Mouse (Mus musculus): ENCODE data around the gene Mxd4. TPM values are rescaled to one million over a fixed set of nuclear protein-coding genes. Genes with fewer than 3 reads are reported as not detected.

The Mxd4 gene
- polyA plus RNA-seq, 1 experiment from 2014 or later = 34.2 TPM

GRCm38 (mm10) chr5:34177821-34178220, 9.7 kb downstream of the Mxd4 start:
- no peak overlapping the region for H3K9ac ChIP-seq (ENCODE audit: low read length)
- no peak for ATAC-seq (ENCODE audit: insufficient number of reproducible peaks, insufficient read depth, low FRiP score, low read depth)

DNA sequence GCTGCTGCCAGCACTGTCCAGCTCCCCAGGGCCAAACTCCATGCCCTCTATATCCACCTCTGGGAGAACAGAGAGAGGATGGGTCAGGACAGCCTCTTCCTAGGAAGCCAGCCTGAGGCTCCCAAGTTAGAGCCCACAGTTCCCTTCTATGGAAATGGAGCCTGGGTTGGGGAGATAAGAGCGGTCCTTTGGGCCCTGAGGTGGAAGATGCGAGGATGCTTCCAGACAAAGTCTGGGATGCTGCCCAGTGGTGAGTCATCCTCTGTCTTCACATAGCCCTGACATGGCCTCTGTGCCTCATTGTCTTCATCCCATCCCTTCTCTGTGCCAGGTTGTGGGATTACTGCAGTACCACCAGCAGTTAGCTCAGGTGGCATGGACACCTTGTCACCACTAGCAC, 10.4 kb downstream of the Mxd4 start:
- H3K4me1 ChIP-seq (ENCODE audit: control insufficient read depth in 2 of 2, insufficient read depth in 2 of 2, low read length in 2 of 2) = no peaks in the 10 kb centered on the region
- no peak overlapping the region for H3K9ac ChIP-seq (ENCODE audit: low read length)
- H3K27ac ChIP-seq (replicated peaks in 1 of 2; ENCODE audit: control insufficient read depth in 1 of 2, insufficient read depth in 1 of 2, low read depth in 2 of 2, low read length in 2 of 2) = no peak overlapping the region
- H3K4me3 ChIP-seq (ENCODE audit: control insufficient read depth in 1 of 2, insufficient read depth in 1 of 2, low read depth in 1 of 2, low read length in 2 of 2) = no peak overlapping the region
- 73% methylated on average over 2 of the region's 2 CpGs for WGBS
- no peaks in the 10 kb centered on the region for H3K9me3 ChIP-seq (ENCODE audit: control insufficient read depth, low read length)
- H3K36me3 ChIP-seq (ENCODE audit: control insufficient read depth, insufficient read depth, low read length) = peaks cover 84% of the 10 kb centered on the region
- no peak for ATAC-seq (ENCODE audit: insufficient number of reproducible peaks, insufficient read depth, low FRiP score, low read depth)
- H3K4me2 ChIP-seq (ENCODE audit: low read length) = no peak overlapping the region
- H3K27me3 ChIP-seq (ENCODE audit: control insufficient read depth, insufficient read depth, low read length) = no peaks in the 10 kb centered on the region

More at GRCm38 (mm10) chr5:34177821-34178220, 9.7 kb downstream of the Mxd4 start:
- Histone ChIP-seq H3K4me3 (ENCODE audit: control insufficient read depth in 1 of 2, insufficient read depth in 1 of 2, low read depth in 1 of 2, low read length in 2 of 2) (no peak overlapping the region), H3K27me3 (ENCODE audit: control insufficient read depth, insufficient read depth, low read length) (no peaks in the 10 kb centered on the region), H3K4me2 (ENCODE audit: low read length) (no peak overlapping the region), H3K27ac (replicated peaks in 1 of 2; ENCODE audit: control insufficient read depth in 1 of 2, insufficient read depth in 1 of 2, low read depth in 2 of 2, low read length in 2 of 2) (no peak overlapping the region), H3K4me1 (ENCODE audit: control insufficient read depth in 2 of 2, insufficient read depth in 2 of 2, low read length in 2 of 2) (peaks cover 4 to 6% of the 10 kb centered on the region in 2 experiments), H3K36me3 (ENCODE audit: control insufficient read depth, insufficient read depth, low read length) (peaks cover 88% of the 10 kb centered on the region), H3K9me3 (ENCODE audit: control insufficient read depth, low read length) (no peaks in the 10 kb centered on the region)
- 91% methylated on average over 4 of the region's 4 CpGs for WGBS

GRCm38 (mm10) chr5:34176691-34177090, 10.8 kb downstream of the Mxd4 start:
- no peak overlapping the region for H3K9ac ChIP-seq (ENCODE audit: low read length)
- peaks cover 81% of the 10 kb centered on the region for H3K36me3 ChIP-seq (ENCODE audit: control insufficient read depth, insufficient read depth, low read length)
- no peak overlapping the region for H3K27ac ChIP-seq (replicated peaks in 1 of 2; ENCODE audit: control insufficient read depth in 1 of 2, insufficient read depth in 1 of 2, low read depth in 2 of 2, low read length in 2 of 2)
- WGBS = 74% methylated on average over 10 of the region's 10 CpGs
- H3K27me3 ChIP-seq (ENCODE audit: control insufficient read depth, insufficient read depth, low read length) = no peaks in the 10 kb centered on the region
- no peak overlapping the region for H3K4me3 ChIP-seq (ENCODE audit: control insufficient read depth in 1 of 2, insufficient read depth in 1 of 2, low read depth in 1 of 2, low read length in 2 of 2)
- no peaks in the 10 kb centered on the region for H3K9me3 ChIP-seq (ENCODE audit: control insufficient read depth, low read length)
- no peak overlapping the region for H3K4me2 ChIP-seq (ENCODE audit: low read length)
- H3K4me1 ChIP-seq (ENCODE audit: control insufficient read depth in 2 of 2, insufficient read depth in 2 of 2, low read length in 2 of 2) = no peaks in the 10 kb centered on the region
- no peak for ATAC-seq (ENCODE audit: insufficient number of reproducible peaks, insufficient read depth, low FRiP score, low read depth)

- no peak overlapping the region for H3K27ac ChIP-seq (replicated peaks in 1 of 2; ENCODE audit: control insufficient read depth in 1 of 2, insufficient read depth in 1 of 2, low read depth in 2 of 2, low read length in 2 of 2)
- no peaks in the 10 kb centered on the region for H3K4me1 ChIP-seq (ENCODE audit: control insufficient read depth in 2 of 2, insufficient read depth in 2 of 2, low read length in 2 of 2)
- H3K4me2 ChIP-seq (ENCODE audit: low read length) = no peak overlapping the region
- peaks cover 71% of the 10 kb centered on the region for H3K36me3 ChIP-seq (ENCODE audit: control insufficient read depth, insufficient read depth, low read length)
- no peak for ATAC-seq (ENCODE audit: insufficient number of reproducible peaks, insufficient read depth, low FRiP score, low read depth)
- no peaks in the 10 kb centered on the region for H3K9me3 ChIP-seq (ENCODE audit: control insufficient read depth, low read length)
- H3K4me3 ChIP-seq (ENCODE audit: control insufficient read depth in 1 of 2, insufficient read depth in 1 of 2, low read depth in 1 of 2, low read length in 2 of 2) = no peak overlapping the region
- WGBS = 46% methylated on average over 5 of the region's 5 CpGs
- no peak overlapping the region for H3K9ac ChIP-seq (ENCODE audit: low read length)
- no peaks in the 10 kb centered on the region for H3K27me3 ChIP-seq (ENCODE audit: control insufficient read depth, insufficient read depth, low read length)
These were observed 12.2 kb downstream of the Mxd4 start for GRCm38 (mm10) chr5:34175403-34175694.

DNA sequence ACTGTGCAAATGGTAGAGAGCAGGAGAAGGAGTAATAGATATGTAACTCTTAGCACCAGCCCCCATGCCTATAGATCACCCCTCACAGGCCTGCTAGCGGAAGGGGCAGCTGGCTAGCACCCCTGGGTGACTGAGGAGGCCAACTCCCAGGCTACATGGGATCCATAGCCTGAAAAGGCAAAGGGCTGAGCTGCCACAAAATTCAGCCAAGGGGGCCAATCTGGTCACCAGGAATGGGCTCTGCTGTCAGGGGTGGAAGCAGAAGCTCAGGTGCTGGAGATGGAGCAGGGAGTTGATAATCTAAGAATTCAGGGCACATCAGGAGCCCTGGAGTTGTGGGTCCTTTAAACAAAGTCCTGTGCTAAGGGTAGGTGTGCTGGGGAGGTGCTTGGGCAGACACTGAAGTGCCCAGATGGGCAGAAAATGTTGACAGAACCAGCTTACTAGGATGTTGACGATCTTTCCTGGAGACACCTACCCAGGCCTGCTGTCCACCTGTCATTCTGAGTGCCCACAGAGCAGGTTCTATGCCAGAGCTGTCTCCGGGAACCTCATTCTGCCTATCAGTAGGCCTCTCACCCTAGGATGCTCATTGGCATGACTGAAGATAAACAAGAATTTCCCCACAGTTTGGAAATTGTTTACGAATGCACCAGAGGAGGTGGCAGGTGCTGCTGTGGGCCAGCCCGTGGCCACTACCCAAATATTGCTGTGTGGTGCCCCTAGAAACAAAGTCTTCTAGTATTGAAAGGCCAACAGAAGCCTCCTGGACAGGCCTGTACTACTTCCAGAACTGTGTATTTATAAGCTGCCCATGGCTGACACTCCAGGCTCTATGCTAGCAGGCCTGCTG, 12.7 kb downstream of the Mxd4 start:
- no peaks in the 10 kb centered on the region for H3K4me1 ChIP-seq (ENCODE audit: control insufficient read depth in 2 of 2, insufficient read depth in 2 of 2, low read length in 2 of 2)
- no peak overlapping the region for H3K4me3 ChIP-seq (ENCODE audit: control insufficient read depth in 1 of 2, insufficient read depth in 1 of 2, low read depth in 1 of 2, low read length in 2 of 2)
- peaks cover 66% of the 10 kb centered on the region for H3K36me3 ChIP-seq (ENCODE audit: control insufficient read depth, insufficient read depth, low read length)
- no peak overlapping the region for H3K27ac ChIP-seq (replicated peaks in 1 of 2; ENCODE audit: control insufficient read depth in 1 of 2, insufficient read depth in 1 of 2, low read depth in 2 of 2, low read length in 2 of 2)
- no peaks in the 10 kb centered on the region for H3K9me3 ChIP-seq (ENCODE audit: control insufficient read depth, low read length)
- H3K27me3 ChIP-seq (ENCODE audit: control insufficient read depth, insufficient read depth, low read length) = no peaks in the 10 kb centered on the region
- H3K9ac ChIP-seq (ENCODE audit: low read length) = no peak overlapping the region
- no peak for ATAC-seq (ENCODE audit: insufficient number of reproducible peaks, insufficient read depth, low FRiP score, low read depth)
- H3K4me2 ChIP-seq (ENCODE audit: low read length) = no peak overlapping the region
- WGBS = 66% methylated on average over 5 of the region's 5 CpGs

GRCm38 (mm10) chr5:34174021-34174420, 13.5 kb downstream of the Mxd4 start:
- no peaks in the 10 kb centered on the region for H3K9me3 ChIP-seq (ENCODE audit: control insufficient read depth, low read length)
- H3K27me3 ChIP-seq (ENCODE audit: control insufficient read depth, insufficient read depth, low read length) = no peaks in the 10 kb centered on the region
- no peak overlapping the region for H3K9ac ChIP-seq (ENCODE audit: low read length)
- no peak overlapping the region for H3K27ac ChIP-seq (replicated peaks in 1 of 2; ENCODE audit: control insufficient read depth in 1 of 2, insufficient read depth in 1 of 2, low read depth in 2 of 2, low read length in 2 of 2)
- H3K4me2 ChIP-seq (ENCODE audit: low read length) = no peak overlapping the region
- H3K4me1 ChIP-seq (ENCODE audit: control insufficient read depth in 2 of 2, insufficient read depth in 2 of 2, low read length in 2 of 2) = no peaks in the 10 kb centered on the region
- H3K36me3 ChIP-seq (ENCODE audit: control insufficient read depth, insufficient read depth, low read length) = peaks cover 59% of the 10 kb centered on the region
- H3K4me3 ChIP-seq (ENCODE audit: control insufficient read depth in 1 of 2, insufficient read depth in 1 of 2, low read depth in 1 of 2, low read length in 2 of 2) = no peak overlapping the region
- 78% methylated on average over 2 of the region's 2 CpGs for WGBS
- no peak for ATAC-seq (ENCODE audit: insufficient number of reproducible peaks, insufficient read depth, low FRiP score, low read depth)

DNA sequence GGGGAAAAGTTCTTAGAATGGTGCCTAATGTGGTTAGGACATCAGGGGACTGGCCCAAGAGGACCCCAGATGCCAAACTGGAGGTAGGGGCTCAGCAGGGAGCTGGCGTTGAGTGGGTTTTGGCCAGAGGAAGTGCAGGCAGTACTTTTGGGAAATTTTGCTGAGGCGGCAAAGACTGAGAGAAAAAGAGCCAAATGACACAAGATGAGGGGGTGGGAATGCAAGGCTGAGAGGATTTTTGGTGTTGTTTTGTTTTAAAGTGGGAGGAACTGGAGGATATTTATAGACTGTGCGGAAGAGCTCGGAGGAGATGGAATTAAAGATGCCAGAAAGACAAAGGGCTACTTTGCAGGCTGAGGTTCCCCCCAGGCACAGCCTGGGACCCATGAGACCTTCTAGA, 16.8 kb downstream of the Mxd4 start:
- Histone ChIP-seq H3K9ac (ENCODE audit: low read length) (no peak overlapping the region), H3K9me3 (ENCODE audit: control insufficient read depth, low read length) (no peaks in the 10 kb centered on the region), H3K4me3 (ENCODE audit: control insufficient read depth in 1 of 2, insufficient read depth in 1 of 2, low read depth in 1 of 2, low read length in 2 of 2) (no peak overlapping the region), H3K36me3 (ENCODE audit: control insufficient read depth, insufficient read depth, low read length) (peaks cover 28% of the 10 kb centered on the region), H3K4me1 (ENCODE audit: control insufficient read depth in 2 of 2, insufficient read depth in 2 of 2, low read length in 2 of 2) (peaks cover 0 to 11% of the 10 kb centered on the region in 2 experiments; a peak in 3 of 4 replicates), H3K27me3 (ENCODE audit: control insufficient read depth, insufficient read depth, low read length) (no peaks in the 10 kb centered on the region), H3K27ac (replicated peaks in 1 of 2; ENCODE audit: control insufficient read depth in 1 of 2, insufficient read depth in 1 of 2, low read depth in 2 of 2, low read length in 2 of 2) (peak overlapping the region; percentile 35 to 37; a peak in 2 of 4 replicates), H3K4me2 (ENCODE audit: low read length) (no peak overlapping the region)
- ATAC-seq (ENCODE audit: insufficient number of reproducible peaks, insufficient read depth, low FRiP score, low read depth) = no peak
- 65% methylated on average over 4 of the region's 4 CpGs for WGBS

DNA sequence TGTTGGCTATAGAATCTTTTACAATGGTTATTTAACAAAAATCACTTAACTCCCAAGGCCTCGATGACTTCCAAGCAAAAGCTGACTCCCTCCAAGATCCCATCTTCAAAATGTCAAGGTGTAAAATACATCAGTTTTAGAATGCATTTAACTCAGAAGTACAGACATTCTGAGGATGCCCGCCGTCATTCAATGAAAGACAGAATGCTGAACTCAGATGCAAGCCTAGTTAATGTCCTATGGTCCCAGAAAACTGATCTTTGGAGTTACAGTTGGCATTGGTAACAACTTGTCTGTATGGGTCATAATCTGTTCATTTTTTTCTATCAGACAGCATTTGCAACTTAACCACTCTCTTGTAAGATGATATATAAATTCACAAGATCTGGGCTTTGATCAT, 17.6 kb downstream of the Mxd4 start:
- Histone ChIP-seq H3K36me3 (ENCODE audit: control insufficient read depth, insufficient read depth, low read length) (peaks cover 25% of the 10 kb centered on the region), H3K4me2 (ENCODE audit: low read length) (peak overlapping the region; percentile 70), H3K9me3 (ENCODE audit: control insufficient read depth, low read length) (no peaks in the 10 kb centered on the region), H3K4me1 (ENCODE audit: control insufficient read depth in 2 of 2, insufficient read depth in 2 of 2, low read length in 2 of 2) (peaks cover 0 to 12% of the 10 kb centered on the region in 2 experiments; a peak in 3 of 4 replicates), H3K27ac (replicated peaks in 1 of 2; ENCODE audit: control insufficient read depth in 1 of 2, insufficient read depth in 1 of 2, low read depth in 2 of 2, low read length in 2 of 2) (peak overlapping the region; percentile 82 to 86), H3K4me3 (ENCODE audit: control insufficient read depth in 1 of 2, insufficient read depth in 1 of 2, low read depth in 1 of 2, low read length in 2 of 2) (peak overlapping the region; percentile 25 to 34), H3K27me3 (ENCODE audit: control insufficient read depth, insufficient read depth, low read length) (no peaks in the 10 kb centered on the region), H3K9ac (ENCODE audit: low read length) (peak overlapping the region; percentile 73)
- WGBS = 82% methylated on average over 3 of the region's 3 CpGs
- ATAC-seq (ENCODE audit: insufficient number of reproducible peaks, insufficient read depth, low FRiP score, low read depth) = no peak
